Mouse (Mus musculus): ENCODE data around the gene Sntn.

Gene Sntn

DNA sequence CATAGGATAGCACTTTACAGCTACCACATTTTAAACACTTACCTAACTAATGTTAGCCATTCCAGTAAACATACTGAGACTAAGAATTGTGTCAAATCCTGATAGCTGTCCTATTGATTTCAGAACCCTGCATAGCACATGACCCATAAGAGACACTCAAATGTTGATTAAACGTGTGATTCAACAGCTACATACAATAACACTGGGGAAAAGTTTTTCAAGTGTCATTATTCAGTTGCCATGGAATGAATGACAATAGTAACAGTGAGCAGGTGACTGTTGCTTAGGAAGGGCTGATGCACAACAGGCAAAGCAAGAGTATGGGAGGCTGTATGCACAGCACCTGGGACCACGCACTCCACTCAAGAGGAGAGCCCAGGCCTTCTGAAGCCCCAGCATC is at the start of gene Sntn:
Sntn (plus strand) TSS at position 301 of the 400 bp plus-strand sequence.
- DNase-seq, result no peak

DNA sequence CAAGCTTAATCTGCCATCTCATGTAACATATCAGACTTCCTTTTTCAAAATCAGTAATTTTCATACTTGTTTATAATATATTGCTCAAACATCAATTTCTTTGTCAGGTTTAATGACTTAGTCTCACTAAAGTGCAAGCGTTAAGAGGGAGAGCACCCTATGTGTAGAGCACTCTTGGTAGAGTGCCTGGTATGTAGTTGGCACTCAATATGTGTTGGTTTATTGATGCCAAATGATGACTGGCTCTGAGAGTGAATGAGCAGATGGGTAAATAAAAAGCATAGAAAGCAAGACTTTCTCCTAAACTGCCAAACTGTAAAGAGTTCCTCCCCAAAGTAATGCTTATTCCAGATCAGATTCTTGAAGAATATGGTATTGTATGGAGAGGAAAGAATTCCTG is 20.8 kb upstream of the Sntn start:
- no peak for DNase-seq

DNA sequence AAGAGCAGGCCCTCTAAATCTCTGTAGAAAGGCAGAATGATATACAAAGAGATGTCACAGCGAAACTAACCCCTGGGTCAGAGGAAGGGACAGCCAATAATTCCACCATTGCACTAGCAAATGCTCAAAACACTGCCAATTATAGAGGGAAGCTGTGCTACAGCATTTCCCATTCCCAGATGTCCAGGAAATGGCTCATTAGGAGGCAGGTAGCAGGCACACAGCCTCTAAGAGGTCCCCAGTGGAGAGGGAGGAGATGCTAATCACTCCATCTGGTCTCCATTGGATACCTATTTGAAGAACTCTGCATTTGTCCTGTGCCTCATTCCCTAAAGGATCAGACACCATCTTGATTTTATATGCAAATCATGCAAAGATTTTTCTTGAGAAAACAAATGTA is 19.6 kb upstream of the Sntn start:
- no peak for DNase-seq

DNA sequence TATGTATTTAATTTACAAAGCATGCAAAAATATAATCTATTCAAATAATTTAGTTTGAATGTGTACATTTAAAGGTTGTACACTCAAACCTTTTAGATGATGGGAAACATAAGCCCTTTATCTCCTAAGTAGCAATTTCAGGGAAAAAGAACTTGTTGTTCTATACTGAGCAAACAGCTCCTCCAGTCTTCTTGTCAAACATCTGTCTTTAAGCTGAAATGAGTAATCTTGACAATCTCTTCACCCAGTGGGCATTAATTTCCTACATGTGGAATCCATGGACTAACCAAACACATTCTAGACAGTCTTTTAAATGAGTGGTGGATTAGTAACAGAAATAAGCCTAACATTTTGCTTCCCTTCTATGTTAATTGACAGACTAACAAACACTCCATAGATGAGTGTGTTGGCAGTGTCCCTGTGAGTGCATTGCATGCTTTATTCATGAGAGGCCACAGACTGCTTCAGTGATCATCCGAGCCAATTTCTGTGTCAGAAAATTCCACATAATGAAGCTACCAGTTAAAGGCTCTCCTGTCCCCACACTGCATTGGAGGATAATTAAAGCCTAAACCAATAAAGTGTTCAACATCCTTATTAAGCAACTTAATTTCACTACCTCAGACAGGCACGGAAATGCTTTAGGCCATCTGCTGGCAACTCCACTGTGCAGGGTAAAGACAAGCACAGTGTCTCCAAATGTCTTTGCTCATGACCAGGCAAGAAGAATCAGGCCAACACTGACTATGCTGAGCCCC is 19.0 kb upstream of the Sntn start:
- DNase-seq, result no peak

DNA sequence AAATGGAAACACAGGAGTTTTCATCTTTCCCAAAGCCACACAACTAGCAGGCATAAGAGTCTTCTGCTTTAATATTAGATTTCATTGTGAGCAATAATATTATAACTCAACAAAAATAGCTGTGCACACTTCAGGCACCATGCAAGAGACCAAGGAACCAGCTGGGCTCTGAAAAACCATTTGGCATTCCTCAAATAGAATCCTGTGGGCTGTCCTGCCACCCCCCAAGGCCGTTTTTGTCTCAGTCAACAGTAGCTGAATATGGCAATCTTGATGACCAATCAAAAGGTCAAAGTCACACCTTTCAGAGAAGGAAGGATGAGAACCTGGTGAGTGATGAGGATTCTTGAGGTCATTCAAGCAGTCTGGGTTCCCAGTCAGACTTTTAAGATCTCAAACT is 16.0 kb downstream of the Sntn start:
- no peak for DNase-seq

DNA sequence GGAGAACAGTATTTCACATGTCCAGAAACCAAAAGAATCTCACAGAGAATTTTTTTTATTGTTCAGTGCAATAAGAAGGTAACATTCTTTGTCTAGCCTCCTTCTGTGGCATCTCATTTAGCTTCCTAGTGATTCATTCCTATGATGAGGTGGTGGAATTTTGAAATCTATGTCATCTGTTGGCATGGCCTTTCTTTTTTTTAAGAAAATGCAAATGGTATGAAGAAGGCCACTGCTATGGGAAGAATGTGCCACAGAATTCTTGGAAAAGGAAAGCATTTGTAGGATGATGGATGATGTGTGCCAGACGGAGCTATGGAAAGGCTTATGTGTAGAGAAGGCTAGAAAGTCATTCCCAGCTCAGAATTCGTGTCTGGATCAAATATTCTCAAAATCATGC is 19.8 kb downstream of the Sntn start:
- no peak for DNase-seq

DNA sequence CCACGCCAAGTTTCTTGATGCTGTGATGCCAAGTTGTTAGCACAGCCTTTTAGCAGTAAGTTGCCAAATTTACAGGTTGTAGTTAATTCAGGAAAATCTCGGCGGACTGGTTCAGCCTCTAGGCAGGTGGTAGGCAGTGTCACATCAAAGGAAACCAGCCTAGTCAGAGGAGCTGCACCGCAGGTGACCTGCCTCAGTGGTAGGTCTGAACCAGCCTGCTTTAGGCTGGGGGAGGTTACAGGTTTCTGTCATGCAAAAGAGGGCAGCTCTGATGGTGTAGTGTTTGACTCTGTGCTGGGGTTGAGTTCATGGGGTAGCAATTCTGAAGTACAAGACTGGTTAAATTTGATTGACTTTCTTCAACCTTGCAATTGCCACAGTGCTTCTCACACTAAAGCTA is 61.6 kb downstream of the Sntn start:
- DNase-seq, result no peak

Data from thymus, postnatal 4 days (tissue).